Mouse (Mus musculus) spleen, adult 2 months (tissue): ENCODE results near the gene Ebp. TPM values are rescaled to one million over a fixed set of nuclear protein-coding genes. Genes with fewer than 3 reads are reported as not detected.

Experiments
- DNase-seq, 2 experiments: peaks; one replicate each; pipeline versions ENCODE4 v3.0.0 to v3.0.0-alpha.2; 2012 to 2021; ENCODE audit warnings: low spot score in 2 of 2, low read depth in 1 of 2
- H3K27ac ChIP-seq: fragments of 200-500 bp; 2 replicates; pipeline ENCODE4 v1.5.1; 2012; ENCODE audit warnings: low read length, inconsistent platforms; ENCODE audit not compliant: insufficient read depth
- H3K27me3 ChIP-seq: fragments of 200-500 bp; 2 replicates; pipeline ENCODE4 v1.6.1; 2012; ENCODE audit warnings: mild to moderate bottlenecking, moderate library complexity, low read length, inconsistent platforms; ENCODE audit not compliant: control insufficient read depth, insufficient read depth
- H3K36me3 ChIP-seq: fragments of 200-500 bp; 2 replicates; pipeline ENCODE4 v1.6.1; 2012; ENCODE audit warnings: mild to moderate bottlenecking, low read length, inconsistent platforms; ENCODE audit not compliant: control insufficient read depth, insufficient read depth
- H3K4me1 ChIP-seq: fragments of 200-500 bp; 2 replicates; pipeline ENCODE4 v1.6.1; 2011; ENCODE audit warnings: inconsistent platforms; ENCODE audit not compliant: control insufficient read depth, insufficient read depth, insufficient read length
- H3K4me3 ChIP-seq: fragments of 200-500 bp; 2 replicates; pipeline ENCODE4 v1.5.1; 2011; ENCODE audit warnings: mild to moderate bottlenecking, inconsistent platforms; ENCODE audit not compliant: insufficient read depth, insufficient read length; ENCODE audit errors: extremely low read depth
- CTCF ChIP-seq: fragments of 200-500 bp; IDR thresholded peaks from 2 replicates; pipeline ENCODE4 v1.5.1; 2011; ENCODE audit warnings: mild to moderate bottlenecking, inconsistent platforms; ENCODE audit not compliant: insufficient read depth, insufficient read length, insufficient replicate concordance; ENCODE audit errors: extremely low read depth
- POLR2A ChIP-seq: fragments of 200-500 bp; IDR thresholded peaks from 2 replicates; pipeline ENCODE4 v1.6.1; 2011; ENCODE audit warnings: low read depth, low read length, inconsistent platforms
- WGBS: fragments of 180-500 bp; shearing (Covaris S2); methylation state at CpG from one replicate; pipeline ENCODE4 v1.1.7; 2018; 5-methylcytosine and 5-hydroxymethylcytosine counted together
- polyA plus RNA-seq: library from polyadenylated mRNA; depleted of rRNA; stranded (reverse); fragments of >200 nt; gene quantifications from 2 replicates; pipeline ENCODE4 v1.2.3, GENCODE M21; 2012

Gene Ebp
- polyA plus RNA-seq, 1 experiment = 40.9 TPM

GRCm38 (mm10) chrX:8175169-8175503, 18.2 kb downstream of the Ebp start:
- no peak for DNase-seq
- Histone ChIP-seq H3K4me3 (peak overlapping the region; percentile 80; the same call in 1 of the 2 replicates), H3K4me1 (0 out of 2 replicates have a peak, but pooled peaks cover 3% of the 10 kb centered on the region), H3K27me3 (no peaks in the 10 kb centered on the region), H3K27ac (peak overlapping the region; percentile 72; the same call in 1 of the 2 replicates), H3K36me3 (no peaks in the 10 kb centered on the region; the same call in 1 of the 2 replicates)
- 15% methylated on average over 4 of the region's 4 CpGs for WGBS
- TF ChIP-seq CTCF (no peak), POLR2A (no peak)

GRCm38 (mm10) chrX:8167716-8168647, 25.3 kb downstream of the Ebp start:
- DNase-seq = peak; percentile 5 to 6
- Histone ChIP-seq H3K27ac (peak overlapping the region; percentile 57; the same call in 1 of the 2 replicates), H3K27me3 (no peaks in the 10 kb centered on the region), H3K4me1 (no peaks in the 10 kb centered on the region), H3K36me3 (no peaks in the 10 kb centered on the region; the same call in 1 of the 2 replicates), H3K4me3 (no peak overlapping the region)
- TF ChIP-seq POLR2A (no peak), CTCF (no peak)
- WGBS = 67% methylated on average over 10 of the region's 10 CpGs

- Histone ChIP-seq H3K4me3 (no peak overlapping the region), H3K36me3 (no peaks in the 10 kb centered on the region), H3K27ac (no peak overlapping the region), H3K4me1 (no peaks in the 10 kb centered on the region), H3K27me3 (no peaks in the 10 kb centered on the region)
- TF ChIP-seq CTCF = no peak
- no peak for TF ChIP-seq POLR2A
- DNase-seq = no peak
- 90% methylated on average over 4 of the region's 4 CpGs for WGBS
Observed at GRCm38 (mm10) chrX:8164471-8164870, 28.8 kb downstream of the Ebp start.

- no peaks in the 10 kb centered on the region for H3K4me1 ChIP-seq
- no peak overlapping the region for H3K27ac ChIP-seq
- no peak for DNase-seq
- 65% methylated on average over 5 of the region's 5 CpGs for WGBS
- no peaks in the 10 kb centered on the region; the same call in 1 of the 2 replicates for H3K36me3 ChIP-seq
- TF ChIP-seq CTCF = no peak
- TF ChIP-seq POLR2A = no peak
- H3K27me3 ChIP-seq = no peaks in the 10 kb centered on the region
- no peak overlapping the region for H3K4me3 ChIP-seq
Observed at GRCm38 (mm10) chrX:8163076-8163475, 30.2 kb downstream of the Ebp start.

GRCm38 (mm10) chrX:8145153-8145991, 47.9 kb downstream of the Ebp start, which contains the start of gene Rbm3:
TSS of gene Rbm3 (minus strand) at chrX:8145880.
- DNase-seq = peak; percentile 82 to 84
- 35% methylated on average over 65 of the region's 65 CpGs for WGBS
- Histone ChIP-seq H3K4me3 (peak within 1 kb of the TSS; percentile 88), H3K36me3 (peaks cover 14% of the 10 kb centered on the region), H3K4me1 (peaks cover 2% of the 10 kb centered on the region; the same call in 1 of the 2 replicates), H3K27ac (peak within 1 kb of the TSS; percentile 99), H3K27me3 (no peaks in the 10 kb centered on the region)
- TF ChIP-seq CTCF = no peak
- TF ChIP-seq POLR2A = peak; percentile 25

GRCm38 (mm10) chrX:8143750-8144149, 49.6 kb downstream of the Ebp start:
- 71% methylated on average over 7 of the region's 7 CpGs for WGBS
- no peak overlapping the region for H3K27ac ChIP-seq

GRCm38 (mm10) chrX:8142948-8143347, 50.4 kb downstream of the Ebp start:
- no peak for DNase-seq
- no peak overlapping the region for H3K4me3 ChIP-seq
- peaks cover 17% of the 10 kb centered on the region for H3K36me3 ChIP-seq
- H3K27ac ChIP-seq = no peak overlapping the region
- H3K4me1 ChIP-seq = peaks cover 2% of the 10 kb centered on the region; the same call in 1 of the 2 replicates
- TF ChIP-seq CTCF (no peak), POLR2A (no peak)
- H3K27me3 ChIP-seq = no peaks in the 10 kb centered on the region
- 83% methylated on average over 7 of the region's 7 CpGs for WGBS

More at GRCm38 (mm10) chrX:8143750-8144149, 49.6 kb downstream of the Ebp start:
- H3K36me3 ChIP-seq = peaks cover 15% of the 10 kb centered on the region
- no peak for TF ChIP-seq CTCF
- peaks cover 2% of the 10 kb centered on the region; the same call in 1 of the 2 replicates for H3K4me1 ChIP-seq
- no peak for DNase-seq
- no peaks in the 10 kb centered on the region for H3K27me3 ChIP-seq
- no peak overlapping the region for H3K4me3 ChIP-seq
